Mouse (Mus musculus) cerebellum, postnatal 4 days (tissue): ENCODE data around the gene Bicc1.

Experiments used
- DNase-seq, 2 experiments: peaks; one replicate each; pipeline ENCODE4 v3.0.0; 2022; ENCODE audit warnings: low spot score in 2 of 2, mixed read lengths in 1 of 2

Bicc1 gene

GRCm38 (mm10) chr10:71058070-71058469 lies 101.4 kb downstream of the Bicc1 start:
- no peak for DNase-seq

DNA sequence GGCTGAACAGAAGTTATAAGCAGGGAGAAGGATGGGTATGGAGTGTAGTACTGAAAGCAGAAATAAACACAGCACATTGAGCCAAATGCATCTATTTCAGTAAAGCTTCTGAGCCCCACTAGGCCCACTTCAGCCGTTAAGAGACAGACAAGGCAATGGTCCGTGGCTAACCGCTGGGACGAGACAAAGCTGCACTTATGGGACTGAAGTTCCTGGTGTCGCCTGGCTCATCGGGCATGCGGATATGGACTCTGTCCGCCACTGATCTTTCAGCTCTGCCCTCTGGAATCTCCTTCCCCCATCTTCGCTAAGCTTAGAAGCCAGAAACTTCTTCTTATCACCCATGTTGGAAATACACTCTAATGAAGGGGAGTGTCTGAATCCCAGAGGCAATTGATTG lies 106.8 kb downstream of the Bicc1 start:
- DNase-seq, result no peak

- DNase-seq, result no peak
Measured at GRCm38 (mm10) chr10:71052208-71052607, 107.3 kb downstream of the Bicc1 start.

GRCm38 (mm10) chr10:71050722-71051333 lies 108.7 kb downstream of the Bicc1 start:
- no peak for DNase-seq

DNA sequence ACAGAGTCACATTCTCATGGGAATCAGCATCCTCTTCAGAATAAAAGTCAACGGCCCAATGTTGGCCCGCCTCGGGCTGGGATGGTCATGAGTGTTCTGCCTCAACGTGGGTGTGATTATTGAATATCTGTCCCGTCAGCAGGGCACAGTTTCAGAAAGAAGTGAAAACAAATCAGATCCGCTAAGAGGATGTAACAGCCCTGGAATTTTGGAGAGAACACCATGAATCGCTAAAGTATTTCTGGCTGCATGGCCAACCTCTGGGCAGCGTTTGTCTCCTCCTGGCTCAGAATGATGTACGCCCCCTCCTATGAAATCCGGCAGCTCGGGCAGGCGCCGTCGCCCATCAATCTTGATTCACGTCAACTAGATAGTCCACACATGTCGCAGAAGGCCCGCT lies 110.2 kb downstream of the Bicc1 start:
- DNase-seq, result no peak

GRCm38 (mm10) chr10:71044410-71044809 lies 115.1 kb downstream of the Bicc1 start:
- no peak for DNase-seq

GRCm38 (mm10) chr10:71041874-71042273 lies 117.6 kb downstream of the Bicc1 start:
- DNase-seq, result no peak

- DNase-seq, result no peak
Measured at GRCm38 (mm10) chr10:71036484-71036883, 123.0 kb downstream of the Bicc1 start.

DNA sequence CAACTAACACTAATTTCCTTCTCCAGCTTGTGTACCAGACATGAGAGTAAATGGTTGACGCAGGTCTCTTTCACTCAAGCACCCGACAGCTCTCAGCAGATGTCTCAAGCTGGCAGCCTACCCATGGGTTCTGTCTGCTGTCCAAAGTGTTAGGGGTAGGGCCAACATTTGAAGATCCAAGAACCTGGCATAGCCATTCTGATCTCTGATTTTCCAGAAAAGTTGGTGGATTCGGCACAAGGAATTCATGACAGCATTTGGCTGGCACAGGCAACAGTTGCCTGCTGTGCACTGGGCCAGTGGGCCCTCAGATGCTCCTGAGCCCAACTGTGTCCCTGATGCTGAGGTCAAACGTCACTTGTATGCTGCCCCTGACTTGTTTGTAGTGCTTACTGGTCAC lies 130.5 kb downstream of the Bicc1 start:
- peak in 1 of 2 experiments; percentile 23 for DNase-seq

DNA sequence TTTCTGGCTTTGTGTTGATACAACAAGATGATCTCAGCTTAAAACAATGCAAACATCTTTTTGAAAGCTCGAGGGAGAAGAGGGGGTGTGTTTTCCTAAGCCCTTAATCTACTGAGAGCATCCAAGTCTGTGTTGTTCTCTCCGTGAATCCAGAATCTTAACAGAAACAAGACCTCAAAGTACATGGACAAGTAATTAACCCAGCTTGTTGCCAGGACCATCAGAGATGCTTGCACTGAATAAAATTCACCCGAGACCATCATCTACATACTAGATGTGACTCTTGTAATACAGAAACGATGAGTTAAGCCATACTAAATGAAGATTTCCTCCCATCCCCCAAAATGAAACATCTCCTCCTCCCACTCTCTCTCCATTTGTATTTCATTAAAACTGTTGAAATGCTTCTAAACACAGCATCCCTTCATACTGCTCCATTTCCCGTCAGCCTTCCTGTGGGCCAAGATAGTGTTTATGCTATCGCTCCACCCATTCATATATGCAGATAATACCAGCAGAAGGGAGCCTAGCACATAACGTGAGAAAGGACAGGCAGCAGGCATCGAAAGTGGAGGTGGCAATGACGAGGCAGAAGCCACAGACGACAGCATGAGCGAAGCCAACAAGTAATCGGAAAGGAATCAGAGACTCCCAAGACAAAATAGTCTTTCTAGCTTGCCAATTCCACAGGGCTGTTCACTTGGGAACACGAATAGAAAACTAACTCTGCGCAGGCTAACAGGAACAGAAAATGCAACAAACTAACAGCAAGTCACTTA lies 131.2 kb downstream of the Bicc1 start:
- DNase-seq, result no peak

DNA sequence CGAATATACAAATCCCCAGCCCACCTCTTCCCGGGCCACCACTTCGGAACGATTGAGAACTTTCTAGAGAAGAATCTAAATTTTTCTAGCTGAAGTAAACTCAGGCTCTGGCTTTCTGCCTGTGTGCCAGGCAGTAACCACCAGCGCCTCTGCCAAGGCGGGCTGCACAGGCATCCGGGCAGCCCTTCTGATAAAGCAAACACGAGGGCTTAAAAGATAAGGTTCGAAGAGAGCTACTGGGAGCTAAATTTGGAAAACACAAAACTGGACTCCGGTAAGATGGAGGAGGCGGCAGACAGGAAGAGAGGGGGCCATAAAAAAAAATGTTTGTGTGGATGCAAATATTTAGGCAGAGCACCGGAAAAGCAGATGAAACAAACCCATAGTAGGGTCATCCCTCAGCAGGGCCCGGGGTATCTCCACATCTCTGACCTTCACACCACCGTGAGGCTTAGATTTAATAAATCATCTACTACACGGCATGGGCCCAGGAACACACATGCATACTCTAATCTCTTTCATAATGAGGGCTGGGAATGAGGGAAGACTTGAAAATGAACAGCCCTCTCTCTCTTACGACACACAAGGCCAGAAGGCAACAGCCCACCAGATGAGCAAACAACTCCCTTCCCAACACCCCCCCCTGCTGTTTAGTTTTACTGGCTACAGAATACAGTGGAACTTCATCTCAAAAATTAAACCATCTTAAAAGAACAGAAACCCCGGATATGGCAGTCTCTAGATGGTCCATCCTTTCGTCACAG lies 134.2 kb downstream of the Bicc1 start:
- DNase-seq, result no peak

- DNase-seq, result no peak
Measured at GRCm38 (mm10) chr10:71024681-71025080, 134.8 kb downstream of the Bicc1 start.

- DNase-seq, result no peak
Measured at GRCm38 (mm10) chr10:71023471-71023870, 136.0 kb downstream of the Bicc1 start.

GRCm38 (mm10) chr10:71020459-71020858 lies 139.0 kb downstream of the Bicc1 start:
- no peak for DNase-seq

- no peak for DNase-seq
Measured at GRCm38 (mm10) chr10:71019836-71020235, 139.7 kb downstream of the Bicc1 start.

GRCm38 (mm10) chr10:71009771-71010496 lies 149.6 kb downstream of the Bicc1 start:
- DNase-seq, result no peak

GRCm38 (mm10) chr10:71008721-71009120 lies 150.8 kb downstream of the Bicc1 start:
- no peak for DNase-seq

DNA sequence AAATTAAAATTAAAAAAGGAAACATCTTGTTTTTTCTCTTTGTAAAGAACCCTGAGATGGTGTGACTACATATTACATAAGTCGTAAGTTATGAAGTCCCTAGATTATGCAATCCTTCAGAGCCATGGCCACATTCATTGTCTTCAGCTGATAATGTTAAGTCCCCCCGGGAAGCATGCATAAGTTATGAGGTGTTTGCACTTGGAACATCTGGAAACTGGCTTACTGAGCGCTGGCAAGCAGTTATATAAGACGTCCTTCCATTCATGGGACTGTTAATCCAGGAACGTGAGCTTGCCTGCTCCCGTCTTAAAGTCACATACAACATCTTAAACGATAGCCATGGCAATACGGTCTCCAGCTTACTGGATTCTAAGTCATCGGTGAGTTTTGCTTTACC lies 151.5 kb downstream of the Bicc1 start:
- no peak for DNase-seq

GRCm38 (mm10) chr10:71007516-71007915 lies 152.0 kb downstream of the Bicc1 start:
- no peak for DNase-seq

DNA sequence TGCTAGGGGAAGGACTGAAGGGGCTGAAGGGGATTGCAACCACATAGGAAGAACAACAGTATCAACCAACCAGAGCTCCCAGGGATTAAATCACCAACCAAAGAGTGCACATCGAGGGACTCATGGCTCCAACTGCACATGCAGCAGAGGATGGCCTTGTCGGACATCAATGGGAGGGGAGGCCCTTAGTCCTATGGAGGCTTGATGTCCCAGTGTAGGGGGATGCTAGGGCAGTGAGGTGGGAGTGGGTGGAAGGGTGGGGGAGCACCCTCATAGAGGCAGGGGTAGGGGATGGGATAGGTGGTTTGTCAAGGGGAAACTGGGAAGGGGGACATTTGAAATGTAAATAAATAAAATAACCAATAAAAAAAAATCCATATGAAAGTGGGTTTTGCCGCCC lies 152.5 kb downstream of the Bicc1 start:
- DNase-seq, result no peak

GRCm38 (mm10) chr10:71002871-71003270 lies 156.6 kb downstream of the Bicc1 start:
- no peak for DNase-seq

DNA sequence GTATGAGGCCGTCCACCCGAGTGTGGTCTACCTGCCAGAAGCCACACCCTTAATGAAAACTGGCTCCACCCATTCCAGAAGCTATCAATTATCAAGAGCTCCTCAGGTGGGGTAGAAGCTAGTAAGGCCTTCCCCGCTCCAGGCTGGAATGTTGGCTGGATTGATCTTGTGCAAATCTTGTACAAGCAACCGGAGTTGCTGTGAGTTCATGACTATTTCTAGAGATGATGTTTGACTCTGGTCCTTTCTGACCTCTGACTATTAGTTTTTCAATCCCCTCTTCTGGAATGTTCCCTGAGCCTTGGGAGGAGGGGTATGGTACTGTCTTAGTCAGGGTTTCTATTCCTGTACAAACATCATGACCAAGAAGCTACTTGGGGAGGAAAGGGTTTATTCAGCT lies 157.3 kb downstream of the Bicc1 start:
- DNase-seq, result no peak
